Mouse (Mus musculus) kidney, embryonic 14.5 days (tissue): Measurements from ENCODE around the gene Rptor. TPM values are rescaled to one million over a fixed set of nuclear protein-coding genes. Genes with fewer than 3 reads are reported as not detected.

Source experiments
- ATAC-seq: fragments of 200-750 bp; cut with Nextera tagmentation; 2 replicates; pipeline ENCODE4 v1.8.0; 2017; ENCODE audit warnings: moderate number of reproducible peaks, mild to moderate bottlenecking, moderate TSS enrichment, moderate library complexity; ENCODE audit not compliant: low FRiP score, low TSS enrichment
- H3K27ac ChIP-seq: fragments of 300-500 bp; sonication (generic); 2 replicates; pipeline ENCODE4 v1.5.1; 2014; ENCODE audit warnings: low read depth, mild to moderate bottlenecking, low read length, moderate library complexity, mixed read lengths
- H3K27me3 ChIP-seq: fragments of 300-500 bp; sonication (generic); 2 replicates; pipeline ENCODE4 v1.6.1; 2014; ENCODE audit warnings: mild to moderate bottlenecking, low read length; ENCODE audit not compliant: control insufficient read depth, insufficient read depth
- H3K36me3 ChIP-seq: fragments of 300-500 bp; sonication (generic); 2 replicates; pipeline ENCODE4 v1.6.1; 2014; ENCODE audit warnings: low read length, mixed read lengths; ENCODE audit not compliant: control insufficient read depth, insufficient read depth
- H3K4me1 ChIP-seq: fragments of 300-500 bp; sonication (generic); 2 replicates; pipeline ENCODE4 v1.6.1; 2014; ENCODE audit warnings: low read length, mixed read lengths; ENCODE audit not compliant: control insufficient read depth, insufficient read depth
- H3K4me2 ChIP-seq: fragments of 300-500 bp; sonication (generic); replicated peaks from 2 replicates; pipeline ENCODE4 v1.6.1; 2014; ENCODE audit warnings: low read depth, mild to moderate bottlenecking, low read length
- H3K4me3 ChIP-seq: fragments of 300-500 bp; sonication (generic); 2 replicates; pipeline ENCODE4 v1.5.1; 2014; ENCODE audit warnings: mild to moderate bottlenecking, low read length
- H3K9ac ChIP-seq: fragments of 300-500 bp; sonication (generic); 2 replicates; pipeline ENCODE4 v1.6.1; 2014; ENCODE audit warnings: low read depth, mild to moderate bottlenecking, low read length, moderate library complexity
- H3K9me3 ChIP-seq: fragments of 300-500 bp; sonication (generic); 2 replicates; pipeline ENCODE4 v1.6.1; 2016; ENCODE audit warnings: low read length; ENCODE audit not compliant: control insufficient read depth
- whole genome bisulfite sequencing: fragments of 180-500 bp; shearing (Covaris S2); extraction: QIAGEN DNeasy Blood & Tissue Kit; methylation state at CpG from one replicate; pipeline ENCODE4 v1.1.7; 2014; 5-methylcytosine and 5-hydroxymethylcytosine counted together
- polyA plus RNA-seq: library from polyadenylated mRNA; unstranded; fragments of >200 nt; fragmentation: Nextera tagmentation; extraction: Ambion mirVana; gene quantifications from 2 replicates; pipeline ENCODE4 v1.2.1, GENCODE M21; 2014

Rptor gene
- polyA plus RNA-seq, 1 experiment from 2014 or later: 15.7 TPM

GRCm38 (mm10) chr11:119788919-119789713 is 186.4 kb downstream of the Rptor start:
- Histone ChIP-seq H3K4me2 (no peak overlapping the region), H3K9me3 (no peaks in the 10 kb centered on the region), H3K9ac (no peak overlapping the region), H3K27me3 (no peaks in the 10 kb centered on the region), H3K36me3 (no peaks in the 10 kb centered on the region; the same call in 1 of the 2 replicates), H3K4me1 (peaks cover 16% of the 10 kb centered on the region), H3K27ac (no peak overlapping the region), H3K4me3 (no peak overlapping the region)
- no peak for ATAC-seq
- 66% methylated on average over 3 of the region's 3 CpGs for WGBS

DNA sequence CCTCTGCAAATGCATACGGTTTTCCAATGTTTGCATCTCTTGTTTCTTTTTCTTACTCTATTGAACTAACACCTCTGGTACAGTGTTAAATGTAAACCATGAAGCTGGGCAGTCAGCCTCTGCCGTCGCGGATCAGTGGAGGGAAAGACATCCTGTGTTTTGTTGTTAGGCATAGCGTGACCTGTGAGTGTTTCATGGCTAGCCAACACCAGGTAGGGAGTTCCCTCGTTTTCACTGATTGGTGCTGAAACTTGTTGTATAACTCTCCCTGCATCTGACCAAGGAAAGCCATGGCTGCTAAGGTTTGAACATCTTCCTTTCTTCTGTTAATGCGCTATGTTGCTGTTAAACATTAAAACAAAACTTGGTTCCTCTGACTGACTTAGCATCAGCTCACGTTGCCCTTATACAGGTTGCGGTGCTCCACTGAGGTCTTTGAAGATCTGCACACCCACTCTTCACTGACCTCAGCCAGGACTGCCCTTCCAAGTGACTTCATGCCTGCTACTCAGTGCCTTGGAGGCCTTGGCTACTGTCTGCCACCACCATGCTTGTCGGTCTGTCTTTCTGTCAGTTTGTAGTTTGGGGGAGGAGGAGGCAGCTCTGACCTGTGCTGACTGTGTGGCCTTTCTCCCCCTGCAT is 189.3 kb downstream of the Rptor start:
- H3K36me3 ChIP-seq: no peaks in the 10 kb centered on the region
- peak overlapping the region; percentile 68; the same call in 1 of the 2 replicates for H3K27ac ChIP-seq
- peak; percentile 53; the same call in 1 of the 2 replicates for ATAC-seq
- H3K27me3 ChIP-seq: no peaks in the 10 kb centered on the region
- no peak overlapping the region for H3K9ac ChIP-seq
- no peak overlapping the region for H3K4me3 ChIP-seq
- 48% methylated on average over 10 of the region's 10 CpGs for WGBS
- H3K4me1 ChIP-seq: peaks cover 35% of the 10 kb centered on the region
- H3K9me3 ChIP-seq: no peaks in the 10 kb centered on the region
- H3K4me2 ChIP-seq: no peak overlapping the region

GRCm38 (mm10) chr11:119793378-119793777 is 190.7 kb downstream of the Rptor start:
- H3K27ac ChIP-seq: no peak overlapping the region

GRCm38 (mm10) chr11:119794020-119794419 is 191.3 kb downstream of the Rptor start:
- Histone ChIP-seq H3K9ac (no peak overlapping the region), H3K4me1 (peaks cover 35% of the 10 kb centered on the region), H3K4me2 (no peak overlapping the region), H3K27ac (no peak overlapping the region), H3K36me3 (no peaks in the 10 kb centered on the region), H3K4me3 (no peak overlapping the region), H3K9me3 (no peaks in the 10 kb centered on the region), H3K27me3 (no peaks in the 10 kb centered on the region)
- ATAC-seq: no peak
- WGBS: 96% methylated on average over 1 of the region's 1 CpGs

More at GRCm38 (mm10) chr11:119793378-119793777, 190.7 kb downstream of the Rptor start:
- no peak overlapping the region for H3K4me3 ChIP-seq
- 15% methylated on average over 6 of the region's 6 CpGs for WGBS
- no peaks in the 10 kb centered on the region for H3K36me3 ChIP-seq
- H3K9me3 ChIP-seq: no peaks in the 10 kb centered on the region
- H3K9ac ChIP-seq: no peak overlapping the region
- no peaks in the 10 kb centered on the region for H3K27me3 ChIP-seq
- ATAC-seq: no peak; the same call in 1 of the 2 replicates
- H3K4me2 ChIP-seq: no peak overlapping the region
- H3K4me1 ChIP-seq: peaks cover 35% of the 10 kb centered on the region

- H3K9ac ChIP-seq: no peak overlapping the region
- H3K27ac ChIP-seq: peak overlapping the region; percentile 42; the same call in 1 of the 2 replicates
- H3K36me3 ChIP-seq: no peaks in the 10 kb centered on the region
- peaks cover 40% of the 10 kb centered on the region for H3K4me1 ChIP-seq
- no peaks in the 10 kb centered on the region for H3K27me3 ChIP-seq
- H3K4me2 ChIP-seq: no peak overlapping the region
- H3K4me3 ChIP-seq: no peak overlapping the region
- H3K9me3 ChIP-seq: no peaks in the 10 kb centered on the region
- ATAC-seq: no peak
- 22% methylated on average over 6 of the region's 6 CpGs for WGBS
Observed at GRCm38 (mm10) chr11:119794671-119795070, 192.0 kb downstream of the Rptor start.

DNA sequence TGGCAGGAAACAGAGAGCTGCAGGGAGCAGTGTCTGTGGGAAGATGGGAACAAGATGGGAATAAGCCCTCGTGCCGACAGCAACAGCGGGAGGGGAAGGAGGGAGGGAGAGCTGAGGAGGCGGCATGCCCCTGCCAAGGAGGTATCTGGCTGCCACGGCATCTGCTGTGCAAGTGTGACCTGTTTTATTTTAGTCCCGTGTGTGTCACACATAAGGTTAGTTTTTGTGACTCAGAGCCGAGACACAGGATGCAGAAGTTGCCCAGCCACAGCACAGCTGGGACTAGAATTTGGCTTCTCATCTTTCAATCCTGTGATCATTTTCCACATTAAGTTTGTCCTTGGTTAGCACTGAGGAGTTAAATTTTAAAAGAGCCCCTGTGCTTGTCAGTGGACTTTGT is 193.7 kb downstream of the Rptor start:
- no peaks in the 10 kb centered on the region for H3K36me3 ChIP-seq
- no peaks in the 10 kb centered on the region for H3K9me3 ChIP-seq
- H3K4me1 ChIP-seq: peaks cover 32% of the 10 kb centered on the region
- H3K4me2 ChIP-seq: no peak overlapping the region
- H3K9ac ChIP-seq: no peak overlapping the region
- no peak overlapping the region for H3K27ac ChIP-seq
- no peak for ATAC-seq
- 25% methylated on average over 7 of the region's 7 CpGs for WGBS
- no peaks in the 10 kb centered on the region for H3K27me3 ChIP-seq
- H3K4me3 ChIP-seq: no peak overlapping the region

DNA sequence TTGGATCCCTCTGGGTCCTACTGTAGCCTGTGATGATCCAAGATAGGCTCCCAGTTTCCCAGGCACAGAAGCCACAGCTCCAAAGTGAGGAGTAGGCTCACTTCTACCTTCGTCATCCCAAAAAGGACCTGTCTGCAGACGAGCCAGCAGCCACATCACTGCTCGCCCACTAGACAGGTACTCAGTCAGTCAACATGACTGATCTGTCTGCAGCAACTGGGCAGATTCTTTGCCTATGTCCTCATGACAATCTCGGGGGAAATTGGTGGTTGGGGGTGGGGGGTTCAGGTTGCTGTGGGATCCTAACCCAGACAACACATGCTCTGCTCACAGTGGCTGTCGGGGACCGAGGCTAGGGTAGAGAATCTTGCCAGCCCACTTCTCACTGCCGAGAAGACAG is 194.1 kb downstream of the Rptor start:
- no peaks in the 10 kb centered on the region for H3K36me3 ChIP-seq
- H3K27me3 ChIP-seq: no peaks in the 10 kb centered on the region
- ATAC-seq: no peak
- H3K27ac ChIP-seq: no peak overlapping the region
- peaks cover 32% of the 10 kb centered on the region for H3K4me1 ChIP-seq
- 74% methylated on average over 7 of the region's 7 CpGs for WGBS
- H3K4me2 ChIP-seq: no peak overlapping the region
- H3K9me3 ChIP-seq: no peaks in the 10 kb centered on the region
- H3K9ac ChIP-seq: no peak overlapping the region
- no peak overlapping the region for H3K4me3 ChIP-seq

- H3K4me1 ChIP-seq: peaks cover 24% of the 10 kb centered on the region
- H3K9ac ChIP-seq: no peak overlapping the region
- 31% methylated on average over 2 of the region's 2 CpGs for WGBS
- no peak overlapping the region for H3K4me2 ChIP-seq
- ATAC-seq: no peak
- H3K36me3 ChIP-seq: peaks cover 6% of the 10 kb centered on the region; the same call in 1 of the 2 replicates
- no peak overlapping the region for H3K27ac ChIP-seq
- H3K27me3 ChIP-seq: no peaks in the 10 kb centered on the region
- H3K9me3 ChIP-seq: no peaks in the 10 kb centered on the region
- no peak overlapping the region for H3K4me3 ChIP-seq
Observed at GRCm38 (mm10) chr11:119799536-119799935, 196.8 kb downstream of the Rptor start.

DNA sequence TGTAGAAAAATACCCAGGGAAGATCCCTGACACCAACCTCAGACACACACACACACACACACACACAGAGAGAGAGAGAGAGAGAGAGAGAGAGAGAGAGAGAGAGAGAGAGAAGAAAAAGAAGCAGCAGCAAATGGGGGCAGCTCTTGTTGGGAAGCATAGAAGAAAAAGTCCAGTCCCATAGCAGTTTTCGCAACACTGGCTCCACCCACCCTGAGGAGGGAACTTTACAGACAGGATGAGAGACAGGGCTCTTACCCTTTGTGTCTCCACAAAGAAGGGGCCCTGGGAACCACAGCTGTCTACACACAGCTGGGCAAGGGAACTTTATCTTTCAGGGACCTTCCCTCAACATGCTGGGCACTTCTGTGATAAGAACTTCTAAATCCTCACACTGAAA is 199.2 kb downstream of the Rptor start:
- no peak for ATAC-seq
- 79% methylated on average over 1 of the region's 1 CpGs for WGBS
- no peaks in the 10 kb centered on the region for H3K9me3 ChIP-seq
- H3K9ac ChIP-seq: no peak overlapping the region
- no peak overlapping the region for H3K4me3 ChIP-seq
- H3K27me3 ChIP-seq: no peaks in the 10 kb centered on the region
- no peak overlapping the region for H3K4me2 ChIP-seq
- H3K27ac ChIP-seq: no peak overlapping the region
- peaks cover 7% of the 10 kb centered on the region; the same call in 1 of the 2 replicates for H3K36me3 ChIP-seq
- 0 out of 2 replicates have a peak, but pooled peaks cover 5% of the 10 kb centered on the region for H3K4me1 ChIP-seq
